Mouse (Mus musculus) liver, postnatal 0 days (tissue): ENCODE data around the gene Tecpr2. TPM values are rescaled to one million over a fixed set of nuclear protein-coding genes. Genes with fewer than 3 reads are reported as not detected.

Experiments used
- ATAC-seq: fragments of 200-750 bp; cut with Nextera tagmentation; 2 replicates; pipeline ENCODE4 v1.8.0; 2017; ENCODE audit warnings: mild to moderate bottlenecking, moderate library complexity
- DNase-seq: peaks from one replicate; pipeline ENCODE4 v3.0.0-alpha.2; 2016
- H3K27ac ChIP-seq: fragments of 300-500 bp; sonication (generic); 2 replicates; pipeline ENCODE4 v1.5.1; 2014; ENCODE audit warnings: antibody characterized with exemption, moderate library complexity, mild to moderate bottlenecking, low read depth
- H3K27me3 ChIP-seq: fragments of 300-500 bp; sonication (generic); 2 replicates; pipeline ENCODE4 v1.6.1; 2014; ENCODE audit warnings: low read length, control low read depth, mixed read lengths; ENCODE audit not compliant: insufficient read depth
- H3K36me3 ChIP-seq: fragments of 300-500 bp; sonication (generic); replicated peaks from 2 replicates; pipeline ENCODE4 v1.6.1; 2014; ENCODE audit warnings: mild to moderate bottlenecking, control low read depth, low read length, moderate library complexity, mixed read lengths; ENCODE audit not compliant: insufficient read depth
- H3K4me1 ChIP-seq: fragments of 300-500 bp; sonication (generic); 2 replicates; pipeline ENCODE4 v1.6.1; 2014; ENCODE audit warnings: antibody characterized with exemption, mild to moderate bottlenecking, control low read depth; ENCODE audit not compliant: insufficient read depth
- H3K4me2 ChIP-seq: fragments of 300-500 bp; sonication (generic); 2 replicates; pipeline ENCODE4 v1.6.1; 2014; ENCODE audit warnings: low read depth, mild to moderate bottlenecking, low read length, moderate library complexity, mixed read lengths
- H3K4me3 ChIP-seq: fragments of 300-500 bp; sonication (generic); 2 replicates; pipeline ENCODE4 v1.5.1; 2014; ENCODE audit warnings: low read depth, low read length
- H3K9ac ChIP-seq: fragments of 300-500 bp; sonication (generic); replicated peaks from 2 replicates; pipeline ENCODE4 v1.6.1; 2014; ENCODE audit warnings: mild to moderate bottlenecking, moderate library complexity
- H3K9me3 ChIP-seq: fragments of 300-500 bp; sonication (generic); 2 replicates; pipeline ENCODE4 v1.6.1; 2016; ENCODE audit warnings: mild to moderate bottlenecking, control low read depth, low read length, mixed read lengths
- CTCF ChIP-seq: sonication (generic); IDR thresholded peaks from 2 replicates; pipeline ENCODE4 v1.5.1; 2016; ENCODE audit warnings: antibody characterized with exemption, low read depth
- EP300 ChIP-seq: IDR thresholded peaks from 2 replicates; pipeline ENCODE4 v1.6.1; 2016; ENCODE audit warnings: antibody characterized with exemption, low read depth, mild to moderate bottlenecking
- WGBS: fragments of 180-500 bp; shearing (Covaris S2); extraction: QIAGEN DNeasy Blood & Tissue Kit; methylation state at CpG from one replicate; pipeline ENCODE4 v1.1.7; 2014; ENCODE audit not compliant: insufficient replicate concordance; 5-methylcytosine and 5-hydroxymethylcytosine counted together
- polyA plus RNA-seq: library from polyadenylated mRNA; unstranded; fragments of >200 nt; fragmentation: Nextera tagmentation; extraction: Ambion mirVana; gene quantifications from 2 replicates; pipeline ENCODE4 v1.2.1, GENCODE M21; 2015

Tecpr2 gene
- polyA plus RNA-seq, 1 experiment from 2014 or later = 1.1 TPM

- ATAC-seq (peak; percentile 82), DNase-seq (peak; percentile 68)
- WGBS = 35% methylated on average over 14 of the region's 14 CpGs
- Histone ChIP-seq H3K4me1 (peaks cover 25% of the 10 kb centered on the region), H3K36me3 (no peaks in the 10 kb centered on the region), H3K4me2 (no peak overlapping the region), H3K27me3 (no peaks in the 10 kb centered on the region), H3K9me3 (no peaks in the 10 kb centered on the region), H3K4me3 (no peak overlapping the region), H3K9ac (no peak overlapping the region), H3K27ac (peak overlapping the region; percentile 1)
- no peak for TF ChIP-seq CTCF
- no peak for TF ChIP-seq EP300
These were observed 118.4 kb downstream of the Tecpr2 start for GRCm38 (mm10) chr12:111007134-111008103.

- peak overlapping the region; percentile 31 for H3K27ac ChIP-seq
- H3K9me3 ChIP-seq = peaks cover 3% of the 10 kb centered on the region; the same call in 1 of the 2 replicates
- no peak for DNase-seq
- H3K36me3 ChIP-seq = no peaks in the 10 kb centered on the region
- ATAC-seq = no peak
- TF ChIP-seq CTCF = no peak
- TF ChIP-seq EP300 = no peak
- 64% methylated on average over 11 of the region's 11 CpGs for WGBS
- H3K4me2 ChIP-seq = no peak overlapping the region
- no peak overlapping the region for H3K9ac ChIP-seq
- H3K27me3 ChIP-seq = no peaks in the 10 kb centered on the region
- H3K4me3 ChIP-seq = no peak overlapping the region
- peaks cover 25% of the 10 kb centered on the region for H3K4me1 ChIP-seq
These were observed 119.7 kb downstream of the Tecpr2 start for GRCm38 (mm10) chr12:111008500-111009490.

GRCm38 (mm10) chr12:111009615-111010257, 120.7 kb downstream of the Tecpr2 start:
- ATAC-seq (no peak), DNase-seq (no peak)
- Histone ChIP-seq H3K4me2 (no peak overlapping the region), H3K27me3 (no peaks in the 10 kb centered on the region), H3K4me3 (no peak overlapping the region), H3K9me3 (peaks cover 3% of the 10 kb centered on the region; the same call in 1 of the 2 replicates), H3K27ac (peak overlapping the region; percentile 59), H3K9ac (no peak overlapping the region), H3K4me1 (peaks cover 25% of the 10 kb centered on the region), H3K36me3 (no peaks in the 10 kb centered on the region)
- 41% methylated on average over 6 of the region's 6 CpGs for WGBS
- TF ChIP-seq CTCF = no peak
- no peak for TF ChIP-seq EP300

GRCm38 (mm10) chr12:111016807-111017206, 127.7 kb downstream of the Tecpr2 start:
- Histone ChIP-seq H3K9me3 (peaks cover 3% of the 10 kb centered on the region; the same call in 1 of the 2 replicates), H3K4me1 (no peaks in the 10 kb centered on the region), H3K4me2 (no peak overlapping the region), H3K4me3 (no peak overlapping the region), H3K27me3 (no peaks in the 10 kb centered on the region), H3K36me3 (no peaks in the 10 kb centered on the region), H3K27ac (no peak overlapping the region), H3K9ac (no peak overlapping the region)
- DNase-seq = no peak
- no peak; the same call in 1 of the 2 replicates for ATAC-seq
- TF ChIP-seq EP300 = no peak
- no peak for TF ChIP-seq CTCF
- 73% methylated on average over 3 of the region's 3 CpGs for WGBS

- Histone ChIP-seq H3K4me2 (no peak overlapping the region), H3K4me1 (no peaks in the 10 kb centered on the region), H3K4me3 (no peak overlapping the region), H3K9ac (no peak overlapping the region), H3K27me3 (no peaks in the 10 kb centered on the region), H3K27ac (no peak overlapping the region), H3K36me3 (no peaks in the 10 kb centered on the region), H3K9me3 (no peaks in the 10 kb centered on the region)
- 89% methylated on average over 11 of the region's 11 CpGs for WGBS
- no peak for DNase-seq
- TF ChIP-seq CTCF (no peak), EP300 (no peak)
- no peak for ATAC-seq
These were observed 129.0 kb downstream of the Tecpr2 start for GRCm38 (mm10) chr12:111018068-111018467.
